Mouse (Mus musculus): ENCODE results near the gene Zfyve19. TPM values are rescaled to one million over a fixed set of nuclear protein-coding genes. Genes with fewer than 3 reads are reported as not detected.

The Zfyve19 gene
- polyA plus RNA-seq (2015; fragmentation: Nextera tagmentation; extraction: Ambion mirVana): 64.7 and 66.6 TPM in 2 replicates

DNA sequence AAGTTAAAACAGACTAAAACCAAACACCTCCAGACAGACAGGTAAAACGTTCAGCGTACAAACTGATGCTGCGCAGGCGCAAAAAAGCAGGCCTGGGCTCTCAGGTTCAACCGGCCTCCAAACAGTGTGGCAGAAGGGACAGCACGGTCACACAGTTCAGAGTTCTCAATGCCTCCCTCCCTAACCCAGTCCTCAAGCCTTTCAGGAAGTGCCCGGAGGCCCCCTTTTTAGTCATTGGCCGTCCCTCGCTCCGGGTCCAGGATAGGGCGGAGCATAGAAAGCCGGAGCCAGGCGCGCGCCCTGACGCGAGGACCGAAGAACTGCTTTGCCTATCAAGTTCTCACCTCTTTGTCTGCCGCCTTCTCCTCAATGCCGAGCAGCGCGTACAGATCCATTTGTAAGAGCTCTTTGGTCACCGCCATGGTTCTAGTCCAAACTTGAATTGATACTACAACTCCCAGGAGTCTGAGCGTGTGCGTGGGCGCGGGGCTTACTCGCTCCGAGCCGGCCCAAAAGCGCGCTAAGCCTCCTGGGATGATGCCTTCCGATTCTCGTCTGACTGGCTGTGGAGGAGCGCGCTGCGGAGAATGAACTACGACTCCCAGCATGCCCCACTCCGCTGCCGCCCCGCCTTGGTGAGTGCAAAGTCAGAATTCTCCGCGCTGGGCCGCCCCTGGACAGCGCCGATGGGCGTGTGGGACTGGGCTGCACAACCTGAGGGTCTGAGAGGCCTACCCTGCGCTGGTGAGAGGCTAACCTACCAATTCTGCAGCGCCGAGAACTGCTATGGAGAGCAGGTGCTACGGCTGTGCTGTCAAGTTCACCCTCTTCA is at the start of gene Zfyve19, which contains the start of gene Dnajc17:
Gene Zfyve19, plus strand, starts transcription at position 274 of the 832 bp plus-strand sequence.
Gene Dnajc17, minus strand, starts transcription at position 452 of the 832 bp plus-strand sequence.
- under 1% methylated on average over 51 of the region's 51 CpGs for WGBS
- Histone ChIP-seq H3K9me3 (no peaks in the 10 kb centered on the region), H3K4me3 (peak within 1 kb of the TSS; percentile 86), H3K27ac (replicated peaks) (peak within 1 kb of the TSS; percentile 91), H3K36me3 (peaks cover 29% of the 10 kb centered on the region), H3K4me2 (replicated peaks) (peak within 1 kb of the TSS; percentile 65), H3K27me3 (no peaks in the 10 kb centered on the region), H3K4me1 (peaks cover 22% of the 10 kb centered on the region), H3K9ac (replicated peaks) (peak within 1 kb of the TSS; percentile 83)
- peak; percentile 98 for ATAC-seq (replicated peaks)

DNA sequence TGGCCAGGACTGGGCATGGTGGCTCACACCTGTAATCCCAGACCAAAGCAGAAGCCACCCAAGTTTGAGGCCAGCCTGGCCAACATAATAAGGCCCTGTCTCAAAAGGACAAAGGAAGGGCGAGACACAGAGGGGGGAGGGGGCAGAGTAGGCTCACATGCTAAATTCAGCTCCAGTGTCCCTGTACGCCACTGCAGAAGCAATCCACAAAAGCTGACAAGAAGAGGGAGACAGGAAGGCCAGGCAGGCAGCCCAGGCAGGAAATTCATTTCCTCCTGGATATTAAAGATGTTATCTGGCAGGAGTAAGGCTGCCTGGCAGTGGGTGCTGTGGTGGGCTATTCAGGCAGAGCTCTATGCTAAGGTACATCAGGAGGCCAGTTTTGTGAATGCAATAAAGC is 47.2 kb upstream of the Zfyve19 start:
- Histone ChIP-seq H3K4me1 (peaks cover 6% of the 10 kb centered on the region), H3K4me2 (replicated peaks) (no peak overlapping the region), H3K36me3 (no peaks in the 10 kb centered on the region), H3K27ac (replicated peaks) (no peak overlapping the region), H3K9ac (replicated peaks) (no peak overlapping the region), H3K9me3 (no peaks in the 10 kb centered on the region), H3K4me3 (no peak overlapping the region), H3K27me3 (peaks cover 9% of the 10 kb centered on the region; the same call in 1 of the 2 replicates)
- WGBS: 24% methylated on average over 2 of the region's 2 CpGs
- no peak for ATAC-seq (replicated peaks)

DNA sequence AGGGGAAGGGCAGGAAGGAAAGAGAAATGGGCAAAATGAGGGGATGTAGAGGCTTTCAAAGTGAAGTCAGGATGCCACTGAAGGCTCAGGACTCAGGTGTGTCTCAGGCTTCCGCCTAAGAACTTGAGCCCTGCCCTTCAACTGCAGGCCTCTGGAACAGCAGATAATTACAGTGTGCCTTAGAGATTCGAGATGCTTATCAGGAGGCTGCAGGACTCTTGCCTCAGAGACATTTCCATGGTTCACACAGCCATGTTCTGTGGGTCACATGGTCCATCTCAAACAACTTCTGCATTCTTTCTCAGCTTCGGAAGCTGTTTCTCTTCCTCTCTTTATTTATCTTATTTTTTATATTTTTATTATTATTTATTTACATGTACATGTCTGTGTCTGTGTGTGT is 45.3 kb upstream of the Zfyve19 start:
- WGBS: 75% methylated on average over 3 of the region's 3 CpGs

DNA sequence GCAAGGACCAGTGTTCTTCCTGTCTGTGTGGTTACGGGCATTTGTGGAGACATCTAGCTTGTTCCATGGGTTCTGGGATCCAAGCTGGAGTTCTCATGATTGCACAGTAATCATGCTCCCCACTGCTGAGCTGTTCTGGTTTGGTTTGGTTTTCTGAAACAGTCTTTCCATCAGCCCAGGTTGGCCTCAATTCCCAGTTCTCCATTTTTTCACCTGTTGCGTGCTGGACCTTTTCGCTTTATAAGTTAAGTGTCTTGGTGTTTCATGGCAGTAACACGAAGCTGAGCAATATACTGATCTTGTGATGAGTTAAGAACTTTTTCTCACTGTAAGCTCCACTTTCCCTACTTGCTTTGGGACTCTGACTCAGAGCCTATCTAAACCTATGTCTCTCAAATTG is 44.4 kb upstream of the Zfyve19 start:
- no peak overlapping the region for H3K9ac ChIP-seq (replicated peaks)
- ATAC-seq (replicated peaks): no peak
- H3K36me3 ChIP-seq: no peaks in the 10 kb centered on the region
- no peaks in the 10 kb centered on the region for H3K9me3 ChIP-seq
- H3K4me3 ChIP-seq: no peak overlapping the region
- no peak overlapping the region for H3K4me2 ChIP-seq (replicated peaks)
- peaks cover 16% of the 10 kb centered on the region for H3K4me1 ChIP-seq
- WGBS: 90% methylated on average over 4 of the region's 4 CpGs
- no peak overlapping the region for H3K27ac ChIP-seq (replicated peaks)
- peaks cover 26% of the 10 kb centered on the region; the same call in 1 of the 2 replicates for H3K27me3 ChIP-seq

More for the DNA sequence above, 45.3 kb upstream of the Zfyve19 start:
- Histone ChIP-seq H3K36me3 (no peaks in the 10 kb centered on the region), H3K4me3 (no peak overlapping the region), H3K27me3 (peaks cover 26% of the 10 kb centered on the region; the same call in 1 of the 2 replicates), H3K4me1 (peaks cover 16% of the 10 kb centered on the region), H3K27ac (replicated peaks) (no peak overlapping the region), H3K9me3 (no peaks in the 10 kb centered on the region), H3K4me2 (replicated peaks) (no peak overlapping the region), H3K9ac (replicated peaks) (no peak overlapping the region)
- no peak for ATAC-seq (replicated peaks)

DNA sequence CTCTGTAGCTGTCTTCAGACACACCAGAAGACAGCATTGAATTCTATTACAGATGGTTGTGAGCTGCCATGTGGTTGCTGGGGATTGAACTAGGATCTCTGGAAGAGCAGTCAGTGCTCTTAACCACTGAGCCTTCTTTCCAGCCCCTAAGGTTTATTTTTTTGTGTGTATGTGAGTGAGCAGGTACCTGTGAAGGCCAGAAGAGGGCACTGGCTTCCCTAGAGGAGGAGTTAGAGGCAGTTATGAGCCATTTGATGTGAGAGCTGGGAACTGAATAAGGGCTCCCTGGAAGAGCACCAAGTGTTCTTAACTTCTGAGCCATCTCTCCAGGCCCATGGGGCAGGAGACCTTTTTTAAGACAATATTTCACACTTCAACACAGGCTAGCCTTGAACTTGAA is 43.0 kb upstream of the Zfyve19 start:
- ATAC-seq (replicated peaks): no peak
- Histone ChIP-seq H3K36me3 (no peaks in the 10 kb centered on the region), H3K27ac (replicated peaks) (no peak overlapping the region), H3K27me3 (peaks cover 26% of the 10 kb centered on the region; the same call in 1 of the 2 replicates), H3K4me3 (no peak overlapping the region), H3K9me3 (no peaks in the 10 kb centered on the region), H3K4me1 (peaks cover 16% of the 10 kb centered on the region), H3K9ac (replicated peaks) (no peak overlapping the region), H3K4me2 (replicated peaks) (no peak overlapping the region)

DNA sequence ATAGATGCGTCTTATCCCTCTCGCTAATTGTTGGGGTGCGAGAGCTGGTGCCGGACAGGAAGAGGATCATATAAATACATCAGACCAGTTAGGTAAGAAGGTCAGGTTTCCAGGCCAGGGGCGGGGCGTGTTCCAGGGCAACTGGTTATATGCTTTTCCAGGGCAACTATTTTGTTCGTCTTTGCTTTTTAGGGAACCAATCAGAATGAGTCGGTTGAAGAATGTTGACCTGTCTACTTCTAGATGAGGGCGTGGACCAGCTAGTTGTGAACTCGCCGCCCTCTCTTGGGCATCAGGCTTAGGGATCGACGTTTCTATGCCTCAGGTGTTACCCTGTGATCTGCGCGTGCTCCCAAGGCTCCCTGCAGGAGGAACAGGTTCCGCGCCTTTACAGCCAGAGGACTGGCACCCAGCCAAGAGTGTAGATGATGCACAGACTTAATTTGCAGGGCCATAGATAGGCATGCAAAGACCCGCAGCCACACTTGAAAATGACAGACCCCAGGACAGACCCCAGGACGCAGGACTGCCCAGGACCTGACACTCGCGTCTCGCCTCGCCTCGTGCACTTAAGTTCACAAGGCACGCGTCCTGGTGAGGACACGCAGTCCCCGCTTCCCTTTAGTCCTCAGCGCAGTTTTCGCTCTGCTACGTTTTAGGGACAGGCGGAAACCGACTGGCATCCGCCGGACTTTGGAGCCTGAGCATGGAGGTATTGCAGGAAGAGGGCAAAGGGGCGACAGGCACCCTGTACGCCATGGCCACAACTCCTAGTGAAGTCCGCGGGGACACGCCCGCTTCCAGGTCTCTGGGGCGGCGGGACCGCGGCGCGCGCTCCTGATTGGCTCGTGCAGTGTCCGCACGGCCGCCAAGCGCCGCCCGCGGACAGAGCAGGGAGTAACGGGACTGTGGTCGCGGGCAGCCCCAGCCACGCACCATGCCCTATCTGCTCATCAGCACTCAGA is 41.2 kb upstream of the Zfyve19 start, which contains the start of gene Gchfr:
Gene Gchfr, plus strand, starts transcription at position 873 of the 965 bp plus-strand sequence.
- WGBS: under 1% methylated on average over 60 of the region's 60 CpGs
- H3K4me2 ChIP-seq (replicated peaks): peak within 1 kb of the TSS; percentile 100
- peak within 1 kb of the TSS; percentile 31 for H3K9ac ChIP-seq (replicated peaks)
- H3K4me1 ChIP-seq: peaks cover 16% of the 10 kb centered on the region
- no peak within 1 kb of the TSS for H3K27ac ChIP-seq (replicated peaks)
- peak within 1 kb of the TSS; percentile 51 for H3K4me3 ChIP-seq
- peak; percentile 72 for ATAC-seq (replicated peaks)
- H3K9me3 ChIP-seq: no peaks in the 10 kb centered on the region
- no peaks in the 10 kb centered on the region for H3K36me3 ChIP-seq
- peaks cover 26% of the 10 kb centered on the region; the same call in 1 of the 2 replicates for H3K27me3 ChIP-seq

DNA sequence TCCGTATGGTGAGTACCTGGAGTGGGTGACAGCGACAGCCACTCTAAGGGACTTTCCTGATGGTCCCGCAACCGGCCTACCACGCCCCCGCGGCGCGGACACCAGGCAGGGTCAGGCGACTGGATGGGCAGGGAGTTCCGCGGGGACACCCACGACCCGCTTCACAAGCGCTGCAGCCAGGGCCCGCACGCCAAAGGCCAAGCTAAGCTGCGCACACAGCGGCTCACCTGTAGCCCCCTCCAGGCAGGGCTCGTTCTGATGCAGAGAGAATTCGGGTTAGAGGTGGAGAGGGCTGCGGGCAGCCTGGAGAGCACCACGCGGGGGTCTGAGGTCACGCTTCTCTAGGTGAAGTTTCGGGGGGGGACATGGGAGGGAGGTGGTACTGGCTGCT is 40.6 kb upstream of the Zfyve19 start:
- H3K36me3 ChIP-seq: no peaks in the 10 kb centered on the region
- no peaks in the 10 kb centered on the region for H3K9me3 ChIP-seq
- H3K27ac ChIP-seq (replicated peaks): no peak overlapping the region
- WGBS: 2% methylated on average over 26 of the region's 26 CpGs
- peaks cover 26% of the 10 kb centered on the region; the same call in 1 of the 2 replicates for H3K27me3 ChIP-seq
- peaks cover 21% of the 10 kb centered on the region for H3K4me1 ChIP-seq
- peak overlapping the region; percentile 31; the same call in 1 of the 2 replicates for H3K9ac ChIP-seq (replicated peaks)
- H3K4me2 ChIP-seq (replicated peaks): peak overlapping the region; percentile 100
- peak overlapping the region; percentile 51 for H3K4me3 ChIP-seq
- peak; percentile 21; the same call in 1 of the 2 replicates for ATAC-seq (replicated peaks)

DNA sequence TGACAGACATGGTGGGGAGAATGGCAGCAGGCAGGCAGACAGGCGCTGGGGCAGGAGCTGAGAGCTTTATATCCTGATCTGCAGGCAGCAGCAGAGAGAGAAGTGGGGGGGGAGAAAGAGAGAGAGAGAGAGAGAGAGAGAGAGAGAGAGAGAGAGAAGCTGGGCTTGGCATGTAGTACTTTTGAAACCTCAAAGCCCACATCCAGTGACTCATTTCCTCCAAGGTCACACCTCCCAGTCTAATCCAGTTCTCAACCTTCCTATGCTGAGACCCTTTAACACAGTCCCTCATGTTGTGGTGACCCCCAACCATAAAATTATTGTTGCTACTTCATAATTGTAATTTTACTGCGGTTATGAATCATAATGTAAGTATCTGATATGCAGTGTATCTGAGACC is 38.1 kb upstream of the Zfyve19 start:
- no peaks in the 10 kb centered on the region for H3K9me3 ChIP-seq
- peaks cover 26% of the 10 kb centered on the region; the same call in 1 of the 2 replicates for H3K27me3 ChIP-seq
- H3K4me1 ChIP-seq: peaks cover 31% of the 10 kb centered on the region
- H3K4me2 ChIP-seq (replicated peaks): no peak overlapping the region
- H3K9ac ChIP-seq (replicated peaks): no peak overlapping the region
- no peak for ATAC-seq (replicated peaks)
- no peak overlapping the region for H3K27ac ChIP-seq (replicated peaks)
- WGBS: 80% methylated on average over 2 of the region's 2 CpGs
- no peaks in the 10 kb centered on the region for H3K36me3 ChIP-seq
- no peak overlapping the region for H3K4me3 ChIP-seq

DNA sequence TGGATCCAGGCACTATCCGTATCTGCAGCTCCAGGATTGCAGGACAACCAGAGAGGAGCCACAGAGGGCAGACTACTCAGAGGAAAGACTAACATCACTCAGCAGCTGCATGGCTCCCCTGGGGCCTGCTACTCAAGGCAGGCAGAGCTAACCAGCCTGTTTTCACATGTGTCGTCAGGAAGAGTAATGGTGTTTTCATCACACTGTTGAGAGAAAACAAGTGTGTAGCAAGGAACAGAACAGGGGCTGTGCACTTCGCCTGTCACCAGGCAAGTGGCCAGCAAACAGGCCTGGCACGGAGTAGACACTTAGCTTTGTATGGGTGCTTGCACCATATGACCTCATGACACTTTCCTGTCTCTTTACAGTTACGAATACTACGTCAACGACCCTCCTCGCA is 36.8 kb upstream of the Zfyve19 start:
- no peaks in the 10 kb centered on the region for H3K9me3 ChIP-seq
- 0 out of 2 replicates have a peak, but pooled peaks cover under 1% of the 10 kb centered on the region for H3K36me3 ChIP-seq
- H3K4me1 ChIP-seq: peaks cover 30% of the 10 kb centered on the region
- H3K4me2 ChIP-seq (replicated peaks): no peak overlapping the region
- WGBS: 79% methylated on average over 8 of the region's 8 CpGs
- no peak overlapping the region for H3K27ac ChIP-seq (replicated peaks)
- H3K9ac ChIP-seq (replicated peaks): no peak overlapping the region
- H3K4me3 ChIP-seq: no peak overlapping the region
- ATAC-seq (replicated peaks): no peak
- H3K27me3 ChIP-seq: peaks cover 16% of the 10 kb centered on the region; the same call in 1 of the 2 replicates

DNA sequence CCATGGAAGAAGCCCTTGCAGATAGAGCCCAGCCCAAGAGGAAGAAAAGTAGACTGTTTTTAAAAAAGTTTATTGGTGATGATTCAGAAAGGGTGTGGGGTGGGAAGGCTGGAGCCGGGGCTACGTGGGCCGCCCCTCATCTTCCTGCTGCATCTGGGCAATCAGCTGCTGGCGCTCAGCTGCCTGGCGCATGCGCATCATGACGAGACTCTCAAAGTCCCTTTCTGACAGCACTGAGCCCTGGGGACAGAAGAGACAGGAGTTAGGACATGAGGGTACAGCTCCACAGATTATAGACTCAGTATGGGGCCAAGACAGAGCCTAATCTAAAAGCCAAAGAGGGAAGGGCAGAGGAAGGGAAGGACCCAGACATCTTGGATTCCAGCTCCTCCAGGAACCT is 36.0 kb upstream of the Zfyve19 start:
- 77% methylated on average over 7 of the region's 7 CpGs for WGBS
- Histone ChIP-seq H3K27ac (replicated peaks) (no peak overlapping the region), H3K9me3 (no peaks in the 10 kb centered on the region), H3K9ac (replicated peaks) (no peak overlapping the region), H3K4me1 (peaks cover 22% of the 10 kb centered on the region), H3K36me3 (peaks cover 4% of the 10 kb centered on the region; the same call in 1 of the 2 replicates), H3K4me3 (no peak overlapping the region), H3K4me2 (replicated peaks) (no peak overlapping the region), H3K27me3 (peaks cover 8% of the 10 kb centered on the region; the same call in 1 of the 2 replicates)
- ATAC-seq (replicated peaks): no peak

DNA sequence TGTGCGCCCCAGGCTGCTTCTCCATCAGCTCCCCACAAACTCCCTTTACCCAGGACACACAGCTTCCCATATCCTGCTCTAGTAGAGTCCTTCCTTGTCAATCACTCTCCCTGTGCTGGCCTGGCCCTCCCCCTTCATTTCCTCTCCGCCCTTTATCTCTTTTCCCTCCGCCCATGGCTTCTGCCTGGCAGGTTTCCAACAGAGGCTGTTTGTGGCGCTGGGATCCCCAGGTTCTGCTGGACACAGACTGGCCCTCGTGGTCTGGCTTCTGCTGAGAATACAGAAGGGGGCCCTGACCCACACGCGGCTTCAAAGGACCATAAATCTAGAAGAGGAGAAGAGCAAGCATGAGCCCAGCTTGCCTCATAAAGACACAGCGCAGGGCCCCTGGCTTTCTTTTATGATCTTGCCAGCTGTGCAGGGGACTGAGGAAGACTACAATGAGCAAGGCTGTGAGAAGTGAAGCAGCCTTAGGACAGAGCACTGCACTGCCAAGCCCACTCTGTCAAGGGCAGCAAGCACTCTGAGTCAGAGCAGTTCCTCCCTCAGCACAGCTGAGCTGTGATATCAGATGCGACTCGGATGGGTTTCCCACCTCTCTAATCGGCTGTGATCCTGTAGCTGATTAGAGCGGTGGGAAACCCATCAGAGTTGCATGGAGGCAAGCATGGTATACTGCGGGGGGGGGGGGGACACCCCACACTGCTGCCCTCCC is 35.4 kb upstream of the Zfyve19 start:
- peak; percentile 32; the same call in 1 of the 2 replicates for ATAC-seq (replicated peaks)
- peaks cover 2% of the 10 kb centered on the region; the same call in 1 of the 2 replicates for H3K27me3 ChIP-seq
- peaks cover 4% of the 10 kb centered on the region; the same call in 1 of the 2 replicates for H3K36me3 ChIP-seq
- no peak overlapping the region for H3K4me2 ChIP-seq (replicated peaks)
- H3K4me1 ChIP-seq: peaks cover 16% of the 10 kb centered on the region
- WGBS: 22% methylated on average over 13 of the region's 13 CpGs
- H3K9me3 ChIP-seq: no peaks in the 10 kb centered on the region
- H3K4me3 ChIP-seq: no peak overlapping the region
- H3K9ac ChIP-seq (replicated peaks): 0 out of 2 replicates have a peak overlapping the region, but pooled peaks have one; percentile 11
- no peak overlapping the region for H3K27ac ChIP-seq (replicated peaks)

Data from forebrain, embryonic 15.5 days (tissue).